Mouse (Mus musculus) inflammation-experienced regulatory T-cells (primary cell): ENCODE data around the gene Capza1. TPM values are rescaled to one million over a fixed set of nuclear protein-coding genes. Genes with fewer than 3 reads are reported as not detected.

ENCODE experiments used
- polyA plus RNA-seq, 2 experiments: library from polyadenylated mRNA; unstranded; fragments of 100-300 nt; shearing (Covaris generic); gene quantifications; one replicate each; pipeline ENCODE4 v1.2.1; 2017

Gene Capza1
- 100 to 1,000 TPM; 426 to 482 TPM for polyA plus RNA-seq

GRCm38 (mm10) chr3:104863786-104864650 lies at the start of gene Capza1, which contains the start of gene St7l:
Gene Capza1 (minus strand): TSS chr3:104864505.
Gene St7l (plus strand): TSS chr3:104864005.

DNA sequence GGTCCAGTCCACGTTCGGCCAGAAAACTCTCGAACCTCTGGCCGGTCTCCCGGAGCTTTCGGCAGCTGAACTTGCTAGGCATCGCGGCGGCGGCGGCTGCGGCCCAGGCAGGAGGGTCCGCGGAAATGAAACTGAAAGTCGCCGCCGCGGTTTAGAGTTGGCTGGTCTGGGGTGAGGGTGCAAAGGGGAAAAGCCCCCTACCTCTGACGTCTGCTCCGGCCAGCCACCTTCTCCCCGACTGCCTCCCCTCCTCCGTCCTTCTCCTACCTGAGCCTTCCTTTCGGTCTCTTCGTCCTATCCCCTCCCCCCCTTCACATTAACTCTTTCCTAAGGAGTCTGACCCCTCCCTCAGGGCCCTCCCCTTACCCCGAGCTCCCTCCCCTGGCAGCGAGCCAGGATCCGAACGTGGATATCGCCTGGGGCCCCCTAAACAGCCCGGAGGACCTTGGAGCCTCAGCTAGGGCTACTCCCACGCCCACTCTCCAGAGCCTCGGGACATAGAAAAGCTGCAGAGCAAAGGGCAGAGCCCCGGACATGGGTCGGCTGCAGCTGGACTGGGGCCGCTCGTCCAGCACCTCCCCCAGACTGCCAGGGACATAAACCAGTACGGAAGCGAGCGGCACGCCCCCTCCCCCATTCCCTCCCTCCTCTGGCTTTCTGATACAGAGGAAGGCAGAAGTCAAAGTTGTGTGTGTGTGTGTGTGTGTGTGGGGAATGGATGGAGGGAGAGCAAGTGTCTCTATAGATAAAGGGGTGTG lies 46.1 kb downstream of the Capza1 start, which contains the start of gene Mov10:
Mov10 (minus strand) TSS at position 573 of the 758 bp plus-strand sequence.

GRCm38 (mm10) chr3:104788075-104788474 lies 76.2 kb downstream of the Capza1 start, which contains the start of gene Rhoc:
Gene Rhoc (plus strand): TSS chr3:104788375.

DNA sequence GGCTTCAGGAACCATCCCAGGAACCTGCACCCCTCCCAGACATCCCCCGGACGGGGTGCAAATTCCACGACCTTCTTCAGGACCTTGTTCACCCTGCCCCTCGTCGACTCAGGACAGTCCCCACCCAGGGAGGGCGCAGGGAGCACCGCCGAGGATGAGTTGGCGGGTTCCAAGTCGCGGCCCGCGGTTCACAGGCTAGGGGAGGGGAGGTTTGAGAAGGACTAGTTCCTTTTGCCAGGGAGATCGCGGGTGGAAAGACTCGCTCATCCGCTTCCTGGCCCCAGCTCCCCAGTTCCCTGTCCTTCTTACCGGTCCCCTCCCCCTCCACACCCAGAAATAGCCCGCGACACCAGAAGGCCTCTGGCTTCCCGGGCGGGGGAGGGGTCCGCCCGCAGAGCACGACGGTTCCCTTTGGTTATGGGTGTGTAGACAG lies 82.8 kb downstream of the Capza1 start, which contains the start of gene Fam19a3:
Fam19a3 (minus strand) TSS at position 370 of the 433 bp plus-strand sequence.

DNA sequence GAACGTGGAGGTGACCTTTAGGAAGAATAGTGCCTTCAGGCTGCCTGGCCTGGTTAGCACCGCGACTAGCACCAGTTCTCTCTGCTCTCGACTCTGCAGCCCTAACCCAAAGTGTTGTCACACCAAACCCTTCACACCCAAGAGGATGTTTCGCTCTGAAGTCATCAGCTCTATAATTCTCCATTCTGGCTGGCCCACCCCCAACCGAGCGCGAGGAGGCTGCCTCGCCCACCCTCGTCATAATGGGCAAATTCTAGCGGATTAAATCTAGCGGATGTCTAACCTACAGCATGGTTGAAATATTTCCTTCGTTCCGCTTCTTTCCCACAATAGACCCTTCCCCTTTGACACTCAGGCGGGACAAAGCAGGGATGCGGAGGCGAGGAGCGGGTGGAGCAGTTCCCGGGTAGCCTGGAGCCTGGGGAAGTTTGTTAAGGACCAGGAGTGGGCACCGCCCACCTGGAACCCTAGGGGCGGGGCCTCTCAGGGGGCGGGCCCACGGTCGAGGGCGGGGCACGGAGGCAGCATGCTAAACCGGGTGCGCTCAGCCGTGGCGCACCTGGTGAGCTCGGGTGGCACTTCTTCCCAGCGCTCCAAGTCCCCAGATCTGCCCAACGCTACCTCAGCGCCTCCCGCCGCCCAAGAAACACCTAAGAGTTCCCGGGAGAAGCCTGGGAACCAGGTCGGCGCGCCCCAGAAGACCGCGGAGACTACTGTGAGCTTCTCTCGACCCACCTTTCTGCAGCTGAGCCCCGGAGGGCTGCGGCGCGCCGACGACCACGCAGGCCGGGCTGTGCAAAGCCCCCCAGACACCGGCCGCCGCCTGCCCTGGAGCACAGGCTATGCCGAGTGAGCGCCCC lies 83.5 kb downstream of the Capza1 start, which contains the start of gene Ppm1j:
Ppm1j (plus strand) TSS at position 496 of the 860 bp plus-strand sequence.

Other genes with a start within 250 kb of the Capza1 start
- gene Slc16a1, start 225.8 kb downstream of the Capza1 start, polyA plus RNA-seq: 10 to 100 TPM; 18.7 to 21.4 TPM
- 10 to 100 TPM; 63.9 to 68.3 TPM for gene Ppm1j, start 83.4 kb downstream of the Capza1 start, polyA plus RNA-seq
- 1 to 10 TPM; 1.6 to 3.6 TPM for gene Fam19a3, start 82.7 kb downstream of the Capza1 start, polyA plus RNA-seq
- 10 to 100 TPM; 13.3 to 13.6 TPM for gene Rhoc, start 76.1 kb downstream of the Capza1 start, polyA plus RNA-seq
- gene Mov10, start 45.9 kb downstream of the Capza1 start, polyA plus RNA-seq: 10 to 100 TPM; 33.0 to 43.4 TPM
- 10 to 100 TPM; 45.8 to 57.4 TPM for gene St7l, start 500 bp downstream of the Capza1 start, polyA plus RNA-seq
- gene Wnt2b, start 97.4 kb upstream of the Capza1 start, polyA plus RNA-seq: under 1 TPM; 0.17 to 0.82 TPM
- gene Cttnbp2nl, start 188.6 kb upstream of the Capza1 start, polyA plus RNA-seq: under 1 TPM; 0.07 to 0.40 TPM
- not detected for gene 4930564D02Rik, start 202.3 kb upstream of the Capza1 start, polyA plus RNA-seq